Mouse (Mus musculus) small intestine, adult 2 months (tissue): Measurements from ENCODE around the gene Maml3.

ENCODE experiments used
- CTCF ChIP-seq: fragments of 200-500 bp; IDR thresholded peaks from 2 replicates; pipeline ENCODE4 v1.5.1; 2012; ENCODE audit warnings: low read depth, mild to moderate bottlenecking, control low read depth, inconsistent platforms, low read length, moderate library complexity, mixed read lengths; ENCODE audit not compliant: insufficient replicate concordance, insufficient read length; ENCODE audit errors: extremely low read depth
- POLR2A ChIP-seq: fragments of 200-500 bp; IDR thresholded peaks from 2 replicates; pipeline ENCODE4 v1.6.1; 2012; ENCODE audit warnings: low read depth, mild to moderate bottlenecking, control low read depth, inconsistent platforms, low read length, moderate library complexity

DNA sequence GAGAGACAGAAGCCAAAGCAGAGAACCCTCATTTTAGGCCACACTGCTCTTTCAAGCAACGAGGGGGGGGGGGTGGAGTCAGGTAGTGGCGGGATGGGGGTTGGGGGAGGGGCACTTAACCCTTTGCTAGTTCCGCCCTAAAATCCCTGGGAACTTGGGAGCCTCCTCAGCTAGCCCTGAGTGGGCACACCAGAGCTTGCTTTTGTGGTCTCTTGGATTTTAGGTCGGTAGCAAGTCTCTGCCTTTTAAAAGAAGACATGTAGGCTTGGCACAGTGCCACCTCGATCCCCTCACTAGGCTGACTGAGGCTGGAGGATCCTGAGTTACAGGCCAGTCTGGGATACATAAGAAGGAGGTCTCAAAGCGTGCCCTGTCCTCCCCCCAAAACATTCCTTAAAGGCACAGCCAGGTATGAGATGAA lies 59.6 kb downstream of the Maml3 start:
- no peak for TF ChIP-seq CTCF
- no peak for TF ChIP-seq POLR2A
